Mouse (Mus musculus): Measurements from ENCODE around the gene Chst11. TPM values are rescaled to one million over a fixed set of nuclear protein-coding genes. Genes with fewer than 3 reads are reported as not detected.

Chst11 gene
- total RNA-seq, 2 experiments from 2014 or later, result 53.7 to 54.5 TPM

- peak; percentile 61 to 62 for DNase-seq
These were observed 197.3 kb downstream of the Chst11 start for GRCm38 (mm10) chr10:83182573-83182960.

DNA sequence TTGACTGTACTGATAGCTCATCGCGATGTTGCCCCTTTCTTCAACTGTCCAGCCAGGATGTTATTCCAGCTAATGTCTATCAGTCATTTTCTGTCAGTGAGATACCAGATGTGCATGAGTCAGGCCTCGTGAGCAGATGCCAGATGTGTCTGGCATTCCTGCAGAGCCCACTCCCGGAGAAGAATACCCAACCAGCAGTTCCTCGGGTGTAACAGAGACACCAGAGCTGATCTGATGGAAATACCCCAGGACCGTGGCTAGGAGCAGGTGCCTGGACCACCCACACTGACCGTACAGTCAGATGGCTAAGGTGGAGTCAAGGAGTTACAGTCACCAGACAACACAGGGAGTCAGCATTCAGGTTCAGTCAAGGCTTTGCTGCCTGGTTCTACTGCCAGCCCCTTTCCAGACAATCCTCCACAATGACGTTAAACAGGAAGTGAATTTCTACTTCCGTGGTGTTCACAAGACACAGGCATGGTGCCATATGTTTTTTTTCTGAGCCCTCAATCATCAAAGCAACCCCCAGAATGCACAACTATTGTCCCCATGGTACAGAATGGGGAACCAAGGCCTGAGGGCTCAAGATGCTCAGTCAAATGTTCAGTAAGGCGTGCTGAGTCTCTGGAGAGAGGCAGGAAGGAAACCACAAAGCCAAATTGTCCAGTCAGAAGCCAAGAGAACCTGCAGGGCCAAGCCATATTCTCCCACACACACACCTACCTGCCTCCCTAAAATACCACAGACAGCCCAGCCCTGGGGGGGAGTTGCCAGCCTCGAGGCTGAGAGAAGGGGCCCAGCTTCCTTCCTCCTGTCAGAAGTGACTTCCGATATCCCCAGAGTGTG, 198.6 kb downstream of the Chst11 start:
- DNase-seq, result no peak

- DNase-seq, result peak in 1 of 2 experiments; percentile 50
These were observed 199.3 kb downstream of the Chst11 start for GRCm38 (mm10) chr10:83184480-83185069.

GRCm38 (mm10) chr10:83185121-83185520, 199.8 kb downstream of the Chst11 start:
- DNase-seq, result no peak

GRCm38 (mm10) chr10:83186167-83186566, 200.9 kb downstream of the Chst11 start:
- DNase-seq, result no peak

GRCm38 (mm10) chr10:83186984-83187383, 201.7 kb downstream of the Chst11 start:
- DNase-seq, result no peak

DNA sequence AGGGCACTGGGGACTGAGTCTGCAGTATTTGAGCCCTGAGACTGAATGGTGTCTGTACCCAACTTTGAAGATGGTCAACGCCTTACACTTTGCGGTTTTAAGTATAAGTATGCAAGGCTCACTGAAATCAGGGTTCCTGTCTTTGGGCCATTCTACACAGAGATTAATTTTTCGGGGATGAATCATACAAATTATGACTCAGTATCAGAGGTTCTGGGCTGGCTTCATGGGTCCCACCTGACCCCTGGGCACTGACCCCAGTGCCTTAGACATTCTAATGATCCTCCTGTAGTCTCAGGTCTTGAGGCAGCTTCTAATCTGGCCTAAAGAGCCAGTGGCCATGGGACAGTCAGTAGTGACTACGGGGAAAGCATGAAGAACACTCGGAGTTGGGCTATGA, 203.8 kb downstream of the Chst11 start:
- no peak for DNase-seq

DNA sequence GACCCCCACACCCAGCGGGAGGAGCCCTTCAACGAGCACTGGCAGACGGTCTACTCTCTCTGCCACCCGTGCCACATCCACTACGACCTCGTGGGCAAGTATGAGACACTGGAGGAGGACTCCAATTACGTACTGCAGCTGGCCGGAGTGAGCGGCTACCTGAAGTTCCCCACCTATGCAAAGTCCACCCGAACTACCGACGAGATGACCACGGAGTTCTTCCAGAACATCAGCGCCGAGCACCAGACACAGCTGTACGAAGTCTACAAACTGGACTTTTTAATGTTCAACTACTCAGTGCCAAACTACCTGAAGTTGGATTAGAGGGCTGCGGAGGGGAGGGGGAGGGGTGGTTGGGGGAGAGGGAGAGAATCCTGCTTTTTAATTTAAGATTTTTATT, 206.2 kb downstream of the Chst11 start:
- DNase-seq, result no peak

- DNase-seq, result no peak
These were observed 206.7 kb downstream of the Chst11 start for GRCm38 (mm10) chr10:83191982-83192381.

GRCm38 (mm10) chr10:83197690-83198336, 212.5 kb downstream of the Chst11 start:
- peak; percentile 76 to 77 for DNase-seq

- DNase-seq, result no peak
These were observed 213.4 kb downstream of the Chst11 start for GRCm38 (mm10) chr10:83198692-83199091.

GRCm38 (mm10) chr10:83199290-83199689, 214.0 kb downstream of the Chst11 start:
- DNase-seq, result no peak

GRCm38 (mm10) chr10:83201525-83201924, 216.2 kb downstream of the Chst11 start:
- DNase-seq, result no peak

GRCm38 (mm10) chr10:83202906-83203702, 217.8 kb downstream of the Chst11 start:
- no peak for DNase-seq

DNA sequence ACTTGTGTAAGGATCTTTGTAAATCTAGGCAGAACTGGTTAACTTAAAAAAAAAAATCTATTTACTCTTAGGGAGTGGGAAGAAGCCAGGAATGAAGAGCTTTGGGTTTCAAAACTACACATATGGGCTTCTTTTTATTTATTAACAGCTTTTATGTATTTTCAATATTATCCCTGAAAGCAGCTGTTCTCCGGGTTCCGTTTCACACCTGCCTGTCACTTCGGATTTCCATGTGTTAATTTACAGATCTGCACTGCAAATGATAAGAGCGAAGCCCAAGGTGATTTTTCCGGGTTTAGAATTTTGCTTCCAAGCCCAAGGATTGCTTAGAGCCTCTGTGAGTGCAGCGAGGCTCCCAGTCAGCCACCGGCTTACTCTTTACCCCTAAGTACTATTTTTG, 223.1 kb downstream of the Chst11 start:
- DNase-seq, result no peak

DNA sequence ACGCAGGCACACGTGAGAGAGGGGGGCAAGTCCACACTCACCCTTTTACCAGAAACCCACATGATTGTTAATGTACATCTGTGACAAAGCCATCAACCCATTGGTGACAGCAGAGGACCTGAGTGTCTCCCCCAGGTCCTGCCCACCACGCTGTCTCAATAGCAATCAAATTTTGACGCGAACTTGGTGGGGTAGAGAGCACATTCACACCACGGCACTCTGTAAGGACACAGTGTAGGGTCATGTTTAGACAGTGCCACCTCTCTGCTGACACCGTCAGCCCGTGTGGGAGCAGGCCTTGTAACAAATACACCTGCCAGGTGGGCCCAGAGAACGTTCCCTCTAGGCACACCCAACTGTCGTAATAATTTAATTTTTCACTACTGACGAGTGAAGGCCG, 224.1 kb downstream of the Chst11 start:
- DNase-seq, result no peak

GRCm38 (mm10) chr10:83210122-83210521, 224.8 kb downstream of the Chst11 start:
- no peak for DNase-seq

DNA sequence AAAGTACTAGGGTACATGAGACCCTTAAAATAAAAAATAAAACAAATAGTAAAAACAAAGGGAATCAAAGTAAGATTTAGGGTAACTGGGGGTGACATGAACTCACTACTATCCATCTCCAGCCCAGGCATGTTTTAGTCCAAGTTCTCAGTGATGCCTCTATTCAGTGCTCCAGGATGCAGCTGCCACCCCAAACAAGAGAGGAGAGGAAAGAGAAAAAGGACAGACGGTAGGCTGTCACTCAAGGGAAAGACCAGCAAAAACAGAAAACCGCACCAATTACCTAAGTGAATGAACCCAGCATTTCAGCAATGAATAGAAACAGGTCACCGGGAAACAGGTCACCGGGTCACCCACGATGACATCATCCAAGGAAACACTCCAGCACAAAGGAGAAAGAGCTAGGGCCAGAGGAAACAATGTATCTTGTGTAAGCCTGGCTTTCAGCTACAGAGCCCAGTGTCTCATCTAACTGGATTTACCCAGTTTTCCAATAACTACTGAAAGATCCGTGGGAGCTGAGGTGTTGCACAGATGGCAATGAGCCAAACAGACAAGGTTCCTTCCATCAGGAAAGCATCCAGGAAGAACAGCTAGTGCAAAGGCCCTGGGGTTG, 225.8 kb downstream of the Chst11 start:
- no peak for DNase-seq

GRCm38 (mm10) chr10:83212618-83213017, 227.3 kb downstream of the Chst11 start:
- DNase-seq, result no peak

DNA sequence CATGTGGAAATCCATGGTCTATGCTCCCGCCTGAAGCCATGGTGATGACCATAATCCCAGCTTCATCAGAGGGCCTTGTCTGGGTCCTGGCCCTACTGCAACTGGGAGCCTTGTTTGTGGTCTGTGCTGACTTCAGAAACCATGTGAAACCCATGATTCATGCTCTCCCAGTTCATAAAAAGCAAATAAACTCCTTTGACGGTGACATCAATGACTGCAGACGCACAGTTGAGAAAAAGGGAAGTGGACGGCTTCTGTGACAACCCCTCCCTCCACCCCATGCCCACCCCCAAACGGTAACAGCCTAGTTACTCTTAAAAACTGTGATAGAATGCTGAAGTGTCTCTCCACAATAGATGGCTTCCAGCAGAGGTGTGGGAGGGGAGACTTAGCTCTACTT, 230.3 kb downstream of the Chst11 start:
- DNase-seq, result no peak

GRCm38 (mm10) chr10:83217256-83217655, 232.0 kb downstream of the Chst11 start:
- DNase-seq, result no peak

DNA sequence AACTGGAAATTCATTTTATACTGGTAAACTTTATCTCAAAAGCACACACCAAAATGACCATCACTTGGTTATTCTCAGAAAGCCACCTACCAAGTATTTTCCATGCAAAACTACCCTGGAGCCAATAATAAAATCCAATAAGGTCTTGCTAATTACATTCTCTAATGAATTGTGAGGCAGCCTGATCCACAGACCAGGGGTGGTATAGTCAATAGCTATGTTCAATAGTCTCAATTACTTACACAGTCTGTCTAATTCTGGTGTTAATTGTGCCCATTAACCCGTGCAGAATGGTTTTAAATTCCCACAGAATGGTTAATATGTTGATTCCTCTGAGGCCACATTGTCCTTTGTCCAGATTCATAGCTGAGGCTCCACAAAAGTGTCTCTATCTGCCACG, 233.5 kb downstream of the Chst11 start:
- DNase-seq, result no peak
